Mouse (Mus musculus) c-Kit-positive CD71-positive TER-119-negative erythroid progenitor cells, embryonic 14.5 days (primary cell): ENCODE measurements around the gene Ppfibp2.

Source experiments
- DNase-seq: peaks from one replicate; pipeline ENCODE4 v3.0.0-alpha.2; 2013; ENCODE audit warnings: low read depth

Ppfibp2 gene

DNA sequence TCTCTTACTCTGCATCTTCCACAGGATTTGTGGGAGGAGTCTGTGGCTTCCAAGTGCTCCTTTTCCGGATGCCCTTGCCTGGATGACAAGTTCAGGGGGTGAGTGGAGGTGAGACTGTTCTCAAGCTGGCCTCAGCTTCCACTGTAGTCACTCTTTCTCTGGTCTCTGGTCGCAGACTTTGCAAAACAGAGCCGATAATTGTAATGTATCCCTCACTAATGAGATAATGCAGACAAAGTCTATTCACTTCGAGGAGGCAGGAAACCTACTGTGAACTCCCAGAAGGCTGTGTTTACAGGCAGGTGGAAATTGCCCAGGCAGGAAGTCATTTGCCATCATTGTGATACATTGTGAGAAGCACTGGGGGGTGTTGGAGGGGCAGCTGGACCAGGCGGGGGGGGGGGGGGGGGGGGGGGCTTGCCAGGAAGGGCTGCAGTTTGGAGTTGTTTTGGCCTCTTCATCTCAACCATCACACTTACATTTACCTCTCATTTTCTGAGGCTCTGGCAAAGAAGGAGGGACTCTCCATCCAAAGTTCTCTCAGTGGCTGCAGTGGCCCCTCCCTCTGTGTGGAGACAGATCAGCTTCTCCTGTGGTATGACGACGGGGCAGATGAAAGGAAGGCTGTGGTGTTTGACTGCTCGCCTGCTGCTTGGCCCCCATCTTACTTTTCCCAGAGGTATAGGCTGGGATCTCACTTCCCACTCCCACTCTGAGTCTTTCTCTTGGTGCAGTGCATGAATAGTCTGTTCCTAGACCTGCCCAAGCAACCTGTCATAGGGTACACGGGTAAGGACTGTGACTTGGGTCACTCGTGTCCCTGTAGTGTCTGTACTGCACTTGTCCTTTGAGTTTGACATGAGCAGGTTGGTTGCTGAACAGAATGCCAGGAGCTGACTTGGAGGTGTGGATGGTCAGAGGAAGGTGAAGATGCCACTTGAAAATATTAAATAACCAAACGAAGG lies 23.3 kb downstream of the Ppfibp2 start:
- no peak for DNase-seq

DNA sequence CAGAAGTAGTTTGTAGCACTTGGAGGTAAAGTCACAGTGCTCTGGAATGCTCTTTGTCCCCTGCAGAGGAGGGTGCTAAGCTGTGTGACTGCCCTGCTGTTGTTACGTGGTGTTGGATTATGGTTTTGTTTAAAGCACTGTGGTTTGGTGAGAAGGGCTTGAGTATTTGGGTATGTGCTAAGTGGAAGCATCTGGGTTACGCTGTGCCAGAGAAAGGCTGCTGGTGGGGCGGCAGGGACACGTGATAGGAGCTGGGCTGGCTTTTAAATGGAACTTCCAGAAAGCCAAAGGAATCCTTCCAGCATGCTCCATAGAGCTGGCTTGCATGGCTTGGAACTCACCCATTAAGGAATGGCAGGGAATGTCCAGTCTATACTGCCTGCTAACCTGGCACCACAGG lies 24.2 kb downstream of the Ppfibp2 start:
- no peak for DNase-seq

DNA sequence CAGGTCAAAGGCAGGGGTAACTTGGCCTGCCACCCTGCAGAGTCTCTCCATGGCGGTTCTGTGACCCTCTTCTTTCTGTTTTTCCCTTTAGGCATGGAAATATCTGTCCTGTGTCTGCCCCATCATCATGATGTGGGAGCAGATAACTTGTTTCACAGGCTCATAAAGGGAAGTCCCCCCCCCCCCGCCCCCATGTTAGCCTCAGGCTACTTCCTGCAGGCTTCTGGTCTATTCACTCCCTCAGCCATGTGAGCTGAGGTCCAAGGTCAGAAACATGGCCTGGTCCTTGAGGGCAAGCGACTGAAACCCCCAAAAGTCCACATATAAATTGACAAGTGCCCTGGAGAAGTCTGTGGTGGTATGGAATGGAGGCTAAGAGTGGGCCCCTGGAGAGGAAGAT lies 25.1 kb downstream of the Ppfibp2 start:
- DNase-seq, result no peak

DNA sequence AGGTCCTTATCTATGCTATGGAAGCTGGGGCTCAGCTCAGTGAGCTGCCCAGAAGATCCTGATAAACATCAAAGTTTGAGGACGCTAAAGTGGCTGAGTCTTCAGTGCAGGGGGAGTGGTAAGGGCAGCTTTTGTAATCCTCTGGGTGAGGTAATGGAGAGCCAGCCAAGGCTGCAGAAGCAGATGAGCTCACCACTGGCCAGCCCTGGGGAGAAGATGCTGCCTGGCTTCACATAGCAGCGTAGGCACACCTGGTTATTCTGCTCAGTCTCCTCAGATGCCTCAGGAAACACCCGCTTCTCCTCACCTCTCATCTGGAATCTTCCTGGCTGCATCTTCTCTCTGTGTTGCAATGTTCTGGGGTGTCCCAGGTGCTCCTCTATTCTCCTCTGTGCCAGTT lies 29.4 kb downstream of the Ppfibp2 start:
- no peak for DNase-seq

DNA sequence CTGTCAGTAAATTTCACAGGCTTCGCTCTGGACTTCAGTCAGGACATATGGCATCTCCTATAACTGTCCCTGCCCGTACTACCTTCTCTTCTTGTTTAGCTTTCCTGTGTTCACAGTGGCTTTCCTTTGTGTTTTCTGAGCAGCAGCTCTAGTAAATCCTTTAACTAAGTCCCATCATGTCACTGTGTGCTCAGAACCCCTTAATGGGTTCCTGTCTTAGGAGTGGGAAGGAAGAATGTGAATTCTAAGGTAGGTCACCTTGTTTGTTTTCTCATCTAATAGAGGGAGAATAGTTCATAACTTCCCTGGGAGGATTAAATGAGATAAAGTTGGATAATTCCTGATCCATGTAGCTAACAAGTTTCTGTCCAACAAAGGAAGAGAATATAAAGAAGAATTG lies 30.1 kb downstream of the Ppfibp2 start, which contains the start of gene 5330417H12Rik:
TSS of gene 5330417H12Rik (minus strand) at position 101 of the 400 bp plus-strand sequence.
- no peak for DNase-seq

DNA sequence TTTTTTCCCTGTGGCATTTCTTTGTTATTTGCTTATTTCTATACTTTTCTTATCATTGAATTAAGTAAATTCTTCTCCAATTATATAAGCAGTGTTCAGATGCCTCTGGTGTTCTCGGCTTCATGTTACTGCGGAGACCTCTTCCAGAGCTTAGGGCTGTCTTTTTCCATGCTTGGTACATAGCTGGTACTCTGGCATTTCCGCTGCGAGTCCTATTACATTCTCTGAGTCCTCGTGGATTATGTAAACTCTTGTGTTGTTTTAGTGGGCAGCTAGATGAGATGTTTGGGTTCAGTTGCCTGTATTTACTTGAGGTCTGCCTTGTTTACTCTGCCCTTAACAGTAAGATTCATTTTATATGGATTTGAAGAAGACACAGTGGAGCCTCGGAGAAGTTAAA lies 30.8 kb downstream of the Ppfibp2 start:
- DNase-seq, result no peak

DNA sequence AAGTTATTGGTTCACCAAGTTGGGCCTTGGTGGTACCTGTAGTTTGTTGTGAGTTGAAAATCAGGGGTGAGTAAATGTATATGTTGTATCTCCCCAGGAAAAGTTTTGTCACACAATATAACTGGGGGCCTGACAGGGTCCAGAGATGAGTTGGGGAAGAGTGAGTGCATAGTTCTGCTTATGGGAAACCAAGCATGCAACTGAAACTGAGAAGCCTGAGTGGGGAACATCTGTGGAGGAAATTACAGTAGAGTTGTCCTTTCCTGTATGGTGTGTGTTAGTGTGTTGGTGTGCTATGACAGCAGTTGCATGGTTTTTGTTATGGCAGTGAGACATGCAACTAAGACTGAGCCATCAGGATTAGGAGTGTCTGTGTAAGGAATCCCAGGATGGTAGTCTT lies 33.4 kb downstream of the Ppfibp2 start:
- no peak for DNase-seq

DNA sequence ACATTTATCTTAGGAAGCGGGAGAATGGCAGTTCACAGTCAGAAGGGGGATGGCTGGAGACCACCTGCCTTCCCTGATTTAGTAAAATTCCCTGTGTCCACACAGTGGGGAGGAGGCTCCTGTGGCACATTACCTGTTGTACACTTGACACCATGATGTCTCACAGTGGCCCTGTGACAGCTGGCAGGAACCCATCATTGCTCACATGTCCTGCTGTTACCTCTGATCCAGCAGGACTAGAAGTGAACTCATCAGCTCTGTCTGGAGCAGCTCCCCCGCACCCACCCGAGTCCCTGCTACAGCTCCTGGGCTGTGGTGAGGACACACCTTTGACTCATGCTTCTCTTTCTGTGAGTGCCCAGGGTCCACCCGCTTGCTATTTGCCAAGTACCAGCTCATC lies 38.2 kb downstream of the Ppfibp2 start:
- DNase-seq, result no peak

DNA sequence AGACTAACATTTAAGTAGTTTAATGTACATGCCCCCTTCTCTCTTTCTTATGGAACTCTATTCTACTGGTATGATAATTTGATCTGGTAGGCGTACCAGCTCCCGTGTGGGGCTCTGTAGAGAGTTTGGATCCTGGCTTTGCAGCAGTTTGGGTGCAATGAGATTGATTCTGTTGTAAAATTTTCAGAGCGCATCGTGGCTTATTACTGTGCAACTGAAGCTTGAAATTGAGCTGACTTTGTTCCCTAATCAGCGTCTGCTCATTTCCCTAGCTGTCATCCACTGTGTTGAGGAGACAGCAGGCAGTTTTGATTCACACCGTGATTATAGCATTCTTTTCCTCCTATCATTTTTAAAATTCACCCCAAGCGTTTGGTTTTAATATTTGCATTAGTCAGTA lies 42.4 kb downstream of the Ppfibp2 start:
- DNase-seq, result no peak

DNA sequence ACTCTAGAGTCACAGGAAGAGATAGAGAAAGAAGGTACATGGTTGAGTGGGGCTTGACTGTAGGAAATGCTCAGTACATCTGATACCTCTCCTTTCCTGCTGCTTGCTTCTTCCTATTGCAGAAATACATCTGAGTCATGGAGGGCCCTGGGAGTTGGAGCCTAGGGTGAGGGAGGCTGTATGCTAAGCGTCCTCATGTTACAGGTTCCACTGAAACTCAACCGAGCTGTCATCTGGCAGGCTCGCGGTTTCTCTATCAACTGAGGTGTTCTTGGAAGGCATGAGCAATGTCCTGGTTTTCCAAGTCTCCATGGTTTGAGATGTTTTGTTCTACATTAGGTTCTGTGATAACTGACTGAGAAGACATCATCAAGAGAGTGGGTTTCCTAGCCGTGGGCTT lies 43.0 kb downstream of the Ppfibp2 start:
- no peak for DNase-seq

DNA sequence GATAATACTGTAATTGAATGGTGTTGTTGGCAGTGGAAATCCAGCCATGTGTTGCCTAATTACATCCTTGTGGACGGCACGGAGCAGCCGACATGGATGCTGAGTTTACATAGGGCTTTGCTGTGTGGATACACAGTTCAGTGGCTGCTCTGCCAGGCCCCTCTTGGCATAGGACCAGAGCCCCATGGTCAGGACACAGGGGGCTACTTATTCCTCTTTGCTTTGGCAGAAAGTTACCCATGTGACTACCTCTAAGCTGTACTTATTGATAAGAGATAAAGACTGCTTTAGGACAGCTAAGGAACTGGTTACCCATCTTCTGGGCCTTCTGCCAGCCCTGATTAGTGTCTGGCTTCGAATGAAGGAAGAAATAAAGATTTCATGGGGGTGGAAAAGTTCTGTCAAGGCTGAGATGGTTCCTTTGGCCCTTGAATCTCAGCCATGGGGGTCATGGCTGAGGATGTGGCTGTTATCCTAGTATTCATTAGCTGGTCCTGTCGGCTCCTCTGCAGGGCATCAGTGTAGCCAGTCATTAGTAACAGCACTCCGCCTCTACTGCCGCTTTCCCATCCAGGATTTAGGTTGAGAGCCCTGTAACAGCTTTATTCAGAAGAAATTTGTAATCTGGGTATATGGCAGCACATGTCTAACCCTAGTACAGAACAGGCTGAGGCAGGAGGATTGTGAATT lies 47.7 kb downstream of the Ppfibp2 start:
- no peak for DNase-seq

DNA sequence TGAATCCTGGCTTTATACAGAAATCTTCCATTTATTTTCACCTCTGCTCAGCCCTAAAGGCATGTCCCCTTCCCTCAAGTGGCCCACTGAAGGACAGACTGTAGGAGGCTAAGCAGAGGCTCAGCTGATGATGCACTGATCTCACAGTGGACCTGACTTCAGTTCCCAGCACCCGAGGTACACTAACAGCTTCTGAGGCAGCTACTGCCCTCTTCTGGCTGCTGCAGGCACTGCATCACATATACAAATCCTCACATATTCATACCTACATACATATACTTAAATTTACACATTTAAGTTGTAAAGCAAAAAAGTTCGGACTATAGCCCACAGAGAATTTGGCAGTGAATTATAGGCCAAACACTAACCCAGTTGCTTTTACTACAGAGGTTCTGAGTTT lies 50.0 kb downstream of the Ppfibp2 start:
- no peak for DNase-seq

DNA sequence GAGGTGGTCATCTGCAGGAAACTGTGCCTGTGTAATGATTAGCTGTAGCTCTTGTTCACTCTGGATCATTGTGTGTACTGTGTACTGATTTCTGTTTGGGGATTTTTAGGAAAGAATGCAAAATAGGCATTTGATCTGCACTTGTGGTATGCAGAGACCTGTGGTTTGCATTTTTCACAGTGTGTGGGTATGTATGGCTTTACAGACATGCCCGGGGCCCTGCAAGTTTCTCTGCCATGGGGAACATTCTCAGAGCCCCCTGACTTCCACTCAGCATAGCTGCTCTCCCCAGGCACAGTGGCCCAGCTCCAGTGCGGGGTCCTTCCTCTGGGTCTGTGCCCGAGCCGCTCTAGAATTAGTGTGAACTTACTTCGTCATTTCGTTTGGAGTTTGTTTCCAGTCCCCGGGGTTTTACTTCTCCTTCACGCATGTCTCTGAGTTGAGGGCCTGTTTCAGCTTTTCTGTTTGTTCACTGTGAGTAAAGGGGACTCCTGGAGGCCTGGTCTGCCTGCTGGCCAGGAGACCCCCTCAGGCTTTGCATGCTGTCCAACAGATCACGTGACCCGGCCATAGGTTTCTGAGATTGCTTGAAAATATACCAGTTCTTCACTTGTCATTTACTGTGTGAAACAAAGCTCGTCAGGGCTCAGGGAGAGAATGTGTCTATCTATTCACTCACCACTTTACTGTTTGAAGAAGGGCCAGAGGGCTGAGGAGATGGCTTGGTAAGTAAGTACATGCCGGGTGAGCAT lies 54.1 kb downstream of the Ppfibp2 start:
- no peak for DNase-seq

DNA sequence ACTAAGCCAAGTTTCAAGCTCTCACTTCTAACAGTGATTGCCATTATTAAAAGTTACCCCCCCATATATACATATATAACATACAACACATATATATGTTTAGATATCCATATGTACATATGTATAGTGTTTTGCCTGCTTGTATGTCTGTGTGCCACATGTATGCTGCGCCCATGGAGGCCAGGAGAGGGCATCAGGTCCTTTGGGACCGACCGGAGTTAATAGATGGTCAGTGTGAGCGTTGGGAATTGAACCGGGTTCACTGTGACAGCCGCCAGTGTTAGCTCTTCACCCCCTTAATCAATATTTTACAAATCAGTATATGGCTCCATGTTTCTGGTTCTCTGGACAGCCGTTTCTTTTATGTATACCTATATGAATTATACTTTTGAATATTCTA lies 55.0 kb downstream of the Ppfibp2 start:
- no peak for DNase-seq

DNA sequence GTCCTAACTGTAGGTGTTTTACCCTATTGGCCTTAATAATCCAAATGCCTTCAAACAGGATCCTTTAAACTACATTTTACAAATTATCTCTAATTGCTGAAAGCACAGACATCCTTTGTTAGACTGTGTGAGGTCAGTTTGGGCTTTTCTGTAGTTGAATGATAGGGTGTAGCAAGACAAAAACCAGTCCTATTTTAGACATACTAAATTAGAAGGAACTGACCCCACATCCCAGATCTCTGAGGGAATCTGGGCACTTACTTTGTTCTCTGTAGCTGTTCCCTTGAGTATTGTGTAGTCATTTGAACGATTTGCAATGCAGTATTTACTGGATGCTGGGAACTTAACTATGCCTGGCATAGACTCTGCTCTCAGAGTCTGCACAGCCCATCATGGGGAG lies 56.8 kb downstream of the Ppfibp2 start:
- no peak for DNase-seq

DNA sequence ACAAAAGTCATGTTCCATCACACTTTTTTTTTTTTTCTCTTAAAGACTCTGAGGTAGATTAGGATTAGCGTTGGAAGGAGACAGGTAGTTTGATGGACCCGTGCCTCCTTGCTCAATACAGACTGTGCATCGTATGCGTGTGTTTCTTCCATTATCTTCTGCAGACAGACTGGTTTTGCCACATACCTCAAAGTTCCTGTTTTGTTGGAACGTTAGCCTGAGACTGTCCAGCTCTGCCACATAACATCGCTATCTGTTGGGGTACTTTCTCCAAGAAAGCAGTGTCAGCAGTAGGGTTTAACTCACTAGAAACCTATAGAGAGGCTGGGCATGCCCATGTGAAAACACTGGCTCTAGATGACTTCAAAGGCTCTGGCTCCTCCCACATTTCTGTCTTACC lies 61.4 kb downstream of the Ppfibp2 start:
- no peak for DNase-seq

DNA sequence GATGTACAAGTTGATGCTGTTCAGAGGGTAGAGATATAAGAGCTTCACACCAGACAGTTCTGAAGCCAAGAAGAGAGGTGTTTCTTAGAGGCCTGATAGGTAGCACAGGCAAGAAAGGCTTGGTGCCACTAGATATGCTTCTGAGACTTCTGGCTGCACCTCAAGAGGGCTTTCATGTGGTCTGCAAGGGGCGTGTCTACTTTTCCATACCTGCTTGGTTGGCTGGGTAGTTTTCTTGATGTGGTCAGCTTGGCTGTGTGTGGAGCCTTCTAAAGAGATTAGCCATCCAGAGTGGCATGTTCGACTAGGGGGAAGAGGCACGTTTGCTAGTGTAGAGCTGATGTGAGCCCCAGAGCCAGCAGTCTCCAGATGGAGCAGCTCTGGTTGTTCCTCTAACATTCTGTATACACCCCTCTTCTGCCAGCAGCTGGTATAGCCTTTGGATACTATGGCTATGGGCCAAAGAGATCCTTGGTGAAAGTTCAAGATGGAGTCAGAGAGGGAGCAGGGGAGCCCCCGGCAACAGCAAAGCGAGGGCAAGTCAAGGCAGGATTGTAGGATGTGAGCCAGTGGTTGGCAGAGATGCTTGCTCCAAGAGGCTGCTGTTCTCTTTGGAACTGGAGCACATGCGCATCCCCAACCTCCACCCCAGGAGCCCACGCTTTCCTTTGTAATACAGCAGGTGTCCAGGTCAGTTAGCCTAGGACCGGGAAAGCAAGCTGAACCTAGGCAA lies 64.3 kb downstream of the Ppfibp2 start:
- DNase-seq, result no peak

DNA sequence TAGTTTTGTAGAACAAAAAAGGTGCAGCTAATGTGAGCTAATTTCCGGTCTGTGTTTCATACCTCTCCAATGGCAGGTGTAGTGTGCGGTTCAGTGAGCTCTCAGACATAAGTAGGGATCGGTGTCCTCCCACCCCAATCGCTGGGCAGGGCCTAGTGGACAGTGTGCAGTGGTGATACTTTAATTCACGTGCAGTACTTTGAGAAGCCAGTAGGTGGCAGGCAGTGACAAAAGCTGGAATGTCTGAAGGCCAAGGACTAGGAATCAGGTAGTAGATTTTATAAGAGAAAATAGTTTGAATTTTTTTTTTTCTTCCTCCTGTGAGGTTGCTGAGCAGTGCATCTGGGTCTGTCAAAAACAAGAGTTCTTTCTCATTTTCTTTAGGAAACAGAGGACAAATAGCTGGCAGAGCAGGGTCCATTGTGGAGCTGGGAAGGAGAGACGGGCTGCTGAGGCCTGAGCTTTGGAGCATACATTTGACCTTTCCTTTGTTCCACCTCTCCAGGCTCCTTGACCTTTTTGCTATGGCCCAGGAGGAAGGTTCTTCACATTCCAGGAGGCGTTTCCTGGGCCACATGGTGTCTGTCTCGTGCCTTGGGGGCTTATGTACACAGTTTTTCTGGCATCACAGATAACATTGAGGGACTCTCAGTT lies 66.3 kb downstream of the Ppfibp2 start:
- peak; percentile 22 for DNase-seq

DNA sequence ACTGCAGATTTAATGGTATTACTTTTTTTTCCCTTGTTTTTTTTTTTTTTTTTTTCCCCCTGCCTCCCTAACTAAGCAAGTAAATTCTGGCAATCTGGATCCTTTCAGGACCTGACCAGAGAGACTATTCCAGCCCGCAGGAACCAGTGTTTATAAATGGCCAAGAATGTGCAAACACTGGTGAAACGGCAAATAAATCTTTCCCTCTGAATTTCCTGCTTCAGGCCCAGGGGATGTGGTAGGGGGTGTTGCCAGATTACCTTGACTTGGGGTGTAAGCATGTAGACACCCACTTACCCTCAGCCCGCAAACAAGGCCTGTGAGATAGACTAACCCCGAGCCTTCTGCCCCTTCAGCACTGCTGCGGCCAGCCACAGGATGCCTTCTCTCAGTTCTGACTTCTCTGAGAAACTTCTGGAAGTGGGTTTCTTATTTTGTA lies 66.9 kb downstream of the Ppfibp2 start:
- DNase-seq, result no peak

DNA sequence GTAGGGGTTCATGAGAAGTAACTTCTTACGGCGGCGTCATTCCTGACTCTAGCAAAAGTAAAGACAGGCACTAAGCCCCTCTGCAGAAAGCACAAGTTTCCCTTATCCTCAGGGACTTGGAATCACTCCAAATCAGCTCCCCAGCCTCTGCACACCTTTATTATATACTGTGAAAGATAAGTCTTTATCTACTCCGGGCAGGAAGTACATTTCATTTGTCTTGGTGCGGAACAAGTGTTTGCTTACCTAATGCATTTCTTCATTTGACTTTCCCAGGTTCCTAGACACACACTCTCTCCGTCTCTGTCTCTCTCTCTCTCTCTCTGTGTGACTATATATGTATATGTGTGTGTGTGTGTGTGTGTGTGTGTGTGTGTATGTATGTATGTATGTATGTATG lies 68.6 kb downstream of the Ppfibp2 start:
- DNase-seq, result no peak
